Mouse (Mus musculus) left cerebral cortex, adult 11 months (tissue): ENCODE results near the gene Gpcpd1.
A peak's percentile ranks its signal among the peaks of the same experiment; 100 is the strongest.
"Not testable (repeated sequence)": the region's sequence is repeated elsewhere in the genome, so short reads cannot be mapped to it uniquely, and the experiment has no call there.

ENCODE experiments used
- DNase-seq: peaks from one replicate; pipeline ENCODE4 v3.0.0; 2022; ENCODE audit warnings: low spot score

The Gpcpd1 gene

GRCm38 (mm10) chr2:132587240-132587779 lies at the start of gene Gpcpd1:
Gpcpd1 (minus strand) TSS chr2:132587729.
- DNase-seq, result no peak

- DNase-seq, result no peak
These were observed 49.0 kb upstream of the Gpcpd1 start for GRCm38 (mm10) chr2:132636534-132636933.

- DNase-seq, result no peak
These were observed 41.1 kb upstream of the Gpcpd1 start for GRCm38 (mm10) chr2:132628626-132629025.

GRCm38 (mm10) chr2:132623092-132623491 lies 35.6 kb upstream of the Gpcpd1 start:
- DNase-seq, result no peak

- DNase-seq, result no peak
These were observed 30.2 kb upstream of the Gpcpd1 start for GRCm38 (mm10) chr2:132617693-132618092.

- DNase-seq, result no peak
These were observed 26.2 kb upstream of the Gpcpd1 start for GRCm38 (mm10) chr2:132613581-132614188.

GRCm38 (mm10) chr2:132611551-132612233 lies 24.2 kb upstream of the Gpcpd1 start:
- DNase-seq, result no peak

GRCm38 (mm10) chr2:132607141-132608093 lies 19.9 kb upstream of the Gpcpd1 start:
- DNase-seq, result peak; percentile 72

- DNase-seq, result no peak
These were observed 18.4 kb upstream of the Gpcpd1 start for GRCm38 (mm10) chr2:132605795-132606563.

- DNase-seq, result no peak
These were observed 17.4 kb upstream of the Gpcpd1 start for GRCm38 (mm10) chr2:132604922-132605321.

- no peak for DNase-seq
These were observed 16.2 kb upstream of the Gpcpd1 start for GRCm38 (mm10) chr2:132603706-132604105.

GRCm38 (mm10) chr2:132601777-132602176 lies 14.2 kb upstream of the Gpcpd1 start:
- no peak for DNase-seq

- DNase-seq, result no peak
These were observed 12.6 kb upstream of the Gpcpd1 start for GRCm38 (mm10) chr2:132600081-132600480.

- no peak for DNase-seq
These were observed 11.6 kb upstream of the Gpcpd1 start for GRCm38 (mm10) chr2:132599127-132599526.

GRCm38 (mm10) chr2:132597866-132598480 lies 10.4 kb upstream of the Gpcpd1 start:
- DNase-seq, result no peak

- DNase-seq, result no peak
These were observed 9.7 kb upstream of the Gpcpd1 start for GRCm38 (mm10) chr2:132597226-132597625.

GRCm38 (mm10) chr2:132595601-132596235 lies 8.2 kb upstream of the Gpcpd1 start:
- no peak for DNase-seq

GRCm38 (mm10) chr2:132592126-132592525 lies 4.6 kb upstream of the Gpcpd1 start:
- DNase-seq, result no peak

GRCm38 (mm10) chr2:132591579-132591978 lies 4.0 kb upstream of the Gpcpd1 start:
- DNase-seq, result not testable (repeated sequence)

- DNase-seq, result no peak
These were observed 2.5 kb upstream of the Gpcpd1 start for GRCm38 (mm10) chr2:132589906-132590538.
